Mouse (Mus musculus) neural tube, embryonic 15.5 days (tissue): ENCODE data around the gene Gm20795. TPM values are rescaled to one million over a fixed set of nuclear protein-coding genes. Genes with fewer than 3 reads are reported as not detected.
"Not testable (repeated sequence)": the region's sequence is repeated elsewhere in the genome, so short reads cannot be mapped to it uniquely, and the experiment has no call there.

Experiments used
- ATAC-seq: fragments of 200-750 bp; cut with Nextera tagmentation; 2 replicates; pipeline ENCODE4 v1.8.0; 2017; ENCODE audit warnings: mild to moderate bottlenecking, moderate TSS enrichment, moderate library complexity; ENCODE audit not compliant: low FRiP score
- H3K27ac ChIP-seq: fragments of 300-500 bp; sonication (generic); replicated peaks from 2 replicates; pipeline ENCODE4 v1.5.1; 2015; ENCODE audit warnings: mild to moderate bottlenecking, inconsistent platforms
- H3K27me3 ChIP-seq: fragments of 300-500 bp; sonication (generic); replicated peaks from 2 replicates; pipeline ENCODE4 v1.6.1; 2015; ENCODE audit warnings: inconsistent platforms
- H3K36me3 ChIP-seq: fragments of 300-500 bp; sonication (generic); 2 replicates; pipeline ENCODE4 v1.6.1; 2015; ENCODE audit warnings: inconsistent platforms
- H3K4me1 ChIP-seq: fragments of 300-500 bp; sonication (generic); 2 replicates; pipeline ENCODE4 v1.6.1; 2015; ENCODE audit warnings: inconsistent platforms
- H3K4me2 ChIP-seq: fragments of 300-500 bp; sonication (generic); 2 replicates; pipeline ENCODE4 v1.6.1; 2015; ENCODE audit warnings: inconsistent platforms, mild to moderate bottlenecking, moderate library complexity
- H3K4me3 ChIP-seq: fragments of 300-500 bp; sonication (generic); replicated peaks from 2 replicates; pipeline ENCODE4 v1.5.1; 2015; ENCODE audit warnings: mild to moderate bottlenecking, inconsistent platforms
- H3K9ac ChIP-seq: fragments of 300-500 bp; sonication (generic); replicated peaks from 2 replicates; pipeline ENCODE4 v1.6.1; 2015; ENCODE audit warnings: mild to moderate bottlenecking, inconsistent platforms
- H3K9me3 ChIP-seq: fragments of 300-500 bp; sonication (generic); replicated peaks from 2 replicates; pipeline ENCODE4 v1.6.1; 2016; ENCODE audit warnings: inconsistent platforms
- WGBS: fragments of 180-500 bp; shearing (Covaris S2); methylation state at CpG from one replicate; pipeline ENCODE4 v1.1.7; 2015; ENCODE audit warnings: mixed read lengths; 5-methylcytosine and 5-hydroxymethylcytosine counted together
- polyA plus RNA-seq: library from polyadenylated mRNA; unstranded; fragments of >200 nt; fragmentation: Nextera tagmentation; extraction: Ambion mirVana; gene quantifications from 2 replicates; pipeline ENCODE4 v1.2.1, GENCODE M21; 2015

The Gm20795 gene
- not detected in 2 replicates for polyA plus RNA-seq

DNA sequence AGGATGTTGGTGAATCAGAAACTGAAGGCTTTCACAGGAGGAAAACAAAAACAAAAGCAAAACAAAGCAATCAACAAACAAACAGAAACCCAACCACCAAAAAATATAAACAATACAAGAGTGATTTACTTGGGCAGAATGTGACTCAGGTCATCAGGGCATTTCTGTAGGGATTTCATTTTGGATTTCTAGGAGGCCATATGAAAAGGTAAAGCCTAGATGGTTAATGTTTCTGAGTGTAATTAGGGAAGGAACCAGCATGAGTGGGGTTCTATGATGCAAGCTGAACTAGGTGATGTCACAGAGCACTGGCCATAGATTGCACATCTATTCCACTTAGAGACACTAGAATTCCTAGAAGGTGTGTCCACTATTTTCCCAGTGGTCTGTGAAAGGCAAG, at the start of gene Gm20795:
Gene Gm20795 (plus strand): TSS at position 301 of the 400 bp plus-strand sequence.
- ATAC-seq: not testable (repeated sequence)

DNA sequence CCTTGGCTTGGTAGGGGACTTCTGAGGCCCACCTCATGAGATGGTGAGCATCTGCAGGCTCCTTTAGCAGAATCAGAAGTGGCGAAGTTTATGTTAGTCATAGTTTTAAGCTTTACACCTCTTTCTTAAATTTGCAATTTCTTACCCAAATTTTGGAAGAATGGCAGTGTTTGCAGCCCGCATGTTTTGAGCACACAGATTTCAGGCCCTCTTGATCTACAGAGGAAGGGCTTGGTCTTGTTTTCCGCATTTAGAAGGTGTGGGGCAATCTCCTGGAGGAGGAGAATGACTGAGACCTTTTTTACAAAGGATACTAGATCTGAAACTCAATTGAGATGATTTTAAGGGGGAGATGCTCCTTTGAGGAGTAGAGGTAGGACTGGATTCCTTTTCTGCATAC, 29.0 kb upstream of the Gm20795 start, which contains the start of gene Gm21797:
Gene Gm21797 (minus strand): TSS at position 101 of the 400 bp plus-strand sequence.
- H3K9me3 ChIP-seq, H3K36me3 ChIP-seq, H3K9ac ChIP-seq, H3K4me2 ChIP-seq, H3K27ac ChIP-seq, H3K27me3 ChIP-seq, H3K4me3 ChIP-seq, H3K4me1 ChIP-seq, ATAC-seq: not testable (repeated sequence)
- no CpG with 5 or more reads among the region's 3 CpGs for WGBS

More for the DNA sequence above, at the start of gene Gm20795:
- not testable (repeated sequence) for H3K9ac ChIP-seq, H3K36me3 ChIP-seq, H3K4me3 ChIP-seq, H3K4me2 ChIP-seq, H3K27ac ChIP-seq, H3K9me3 ChIP-seq, H3K27me3 ChIP-seq, H3K4me1 ChIP-seq

Other genes starting within 250 kb of the Gm20795 start
- not detected in 2 replicates for gene Gm21852, start 152.9 kb upstream of the Gm20795 start, polyA plus RNA-seq
- gene Gm21797, start 29.1 kb upstream of the Gm20795 start, polyA plus RNA-seq: not detected in 2 replicates